Mouse (Mus musculus): ENCODE measurements around the gene Tmem141.

DNA sequence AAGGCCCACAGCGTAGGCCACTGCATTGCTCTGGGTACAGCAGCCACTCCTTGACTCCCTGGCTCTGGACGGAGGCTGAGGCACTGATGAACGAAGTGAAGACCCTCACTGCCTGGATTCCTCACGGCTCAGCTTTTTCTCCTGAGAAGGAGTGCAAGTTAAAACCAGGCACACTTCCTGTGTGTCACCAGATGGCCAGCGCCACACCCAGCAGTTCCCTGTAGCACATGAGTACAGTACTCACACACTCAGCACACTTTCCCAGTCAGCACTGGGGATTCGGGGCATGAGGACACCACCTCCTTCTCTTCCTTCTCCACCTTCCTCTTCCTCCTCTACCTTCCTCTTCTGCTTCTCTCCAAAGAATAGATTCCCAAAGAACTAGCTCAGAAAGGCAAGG, 6.0 kb upstream of the Tmem141 start, which contains the start of gene Fcna:
- TF ChIP-seq TAL1 (IDR thresholded peaks at IDR 0.05; ENCODE audit: low read length), result no peak
- no peak for TF ChIP-seq CTCF (IDR thresholded peaks at IDR 0.05 in 2 of 3, conservative IDR thresholded peaks at IDR 0.05 in 1 of 3; ENCODE audit: control insufficient read depth in 1 of 3, insufficient read depth in 1 of 3, low read depth in 2 of 3, low read length in 3 of 3, poor library complexity in 1 of 3, severe bottlenecking in 1 of 3)
- no peak for TF ChIP-seq ZKSCAN1 (IDR thresholded peaks at IDR 0.05; ENCODE audit: low read depth, low read length)
- no peak for TF ChIP-seq ZMIZ1 (IDR thresholded peaks at IDR 0.05; ENCODE audit: low read depth, low read length)
- no peak for TF ChIP-seq USF2 (IDR thresholded peaks at IDR 0.05; ENCODE audit: borderline replicate concordance in 1 of 2, insufficient read depth in 1 of 2, low read depth in 1 of 2, low read length in 2 of 2)
- no peak for TF ChIP-seq HCFC1 (IDR thresholded peaks at IDR 0.05; ENCODE audit: low read depth, low read length)
- TF ChIP-seq POLR2A (IDR thresholded peaks at IDR 0.05; ENCODE audit: control insufficient read depth in 1 of 2, insufficient read depth in 1 of 2, low read depth in 1 of 2, low read length in 2 of 2, poor library complexity in 1 of 2), result no peak
- no peak for TF ChIP-seq CHD1 (IDR thresholded peaks at IDR 0.05; ENCODE audit: low read depth, low read length)
- TF ChIP-seq MAX (IDR thresholded peaks at IDR 0.05; ENCODE audit: low read length), result no peak

Measured in MEL (cell line).